Mouse (Mus musculus): ENCODE measurements around the gene Syt12.

The Syt12 gene

GRCm38 (mm10) chr19:4477345-4478189 is at the start of gene Syt12:
Syt12 (minus strand) TSS chr19:4477447.
- peak; percentile 55 for DNase-seq (ENCODE audit: low spot score)

- no peak for DNase-seq (ENCODE audit: low spot score)
Measured at GRCm38 (mm10) chr19:4521426-4522050, 44.3 kb upstream of the Syt12 start.

- no peak for DNase-seq (ENCODE audit: low spot score)
Measured at GRCm38 (mm10) chr19:4517483-4517882, 40.2 kb upstream of the Syt12 start.

GRCm38 (mm10) chr19:4516288-4516687 is 39.0 kb upstream of the Syt12 start:
- DNase-seq (ENCODE audit: low spot score) = no peak

GRCm38 (mm10) chr19:4515746-4516145 is 38.5 kb upstream of the Syt12 start:
- no peak for DNase-seq (ENCODE audit: low spot score)

- no peak for DNase-seq (ENCODE audit: low spot score)
Measured at GRCm38 (mm10) chr19:4513236-4513858, 36.1 kb upstream of the Syt12 start.

GRCm38 (mm10) chr19:4511116-4511841 is 34.0 kb upstream of the Syt12 start:
- DNase-seq (ENCODE audit: low spot score) = no peak

- peak; percentile 99 for DNase-seq (ENCODE audit: low spot score)
Measured at GRCm38 (mm10) chr19:4509986-4510963, 33.0 kb upstream of the Syt12 start, which contains the start of gene Pcx. Pcx (plus strand) TSS chr19:4510472.

GRCm38 (mm10) chr19:4507746-4508145 is 30.5 kb upstream of the Syt12 start:
- DNase-seq (ENCODE audit: low spot score) = no peak

GRCm38 (mm10) chr19:4504830-4505229 is 27.6 kb upstream of the Syt12 start:
- DNase-seq (ENCODE audit: low spot score) = no peak

- no peak for DNase-seq (ENCODE audit: low spot score)
Measured at GRCm38 (mm10) chr19:4502701-4503100, 25.5 kb upstream of the Syt12 start.

GRCm38 (mm10) chr19:4498062-4498933 is 21.1 kb upstream of the Syt12 start, which contains the start of gene 2010003K11Rik:
2010003K11Rik (minus strand) TSS chr19:4498583.
- DNase-seq (ENCODE audit: low spot score) = no peak

GRCm38 (mm10) chr19:4497263-4497973 is 20.2 kb upstream of the Syt12 start:
- DNase-seq (ENCODE audit: low spot score) = peak; percentile 70

- no peak for DNase-seq (ENCODE audit: low spot score)
Measured at GRCm38 (mm10) chr19:4496535-4497262, 19.5 kb upstream of the Syt12 start.

- DNase-seq (ENCODE audit: low spot score) = no peak
Measured at GRCm38 (mm10) chr19:4495814-4496213, 18.6 kb upstream of the Syt12 start.

- DNase-seq (ENCODE audit: low spot score) = no peak
Measured at GRCm38 (mm10) chr19:4494707-4495106, 17.5 kb upstream of the Syt12 start.

- no peak for DNase-seq (ENCODE audit: low spot score)
Measured at GRCm38 (mm10) chr19:4492526-4493296, 15.5 kb upstream of the Syt12 start.

Data from c-Kit-positive CD71-positive TER-119-positive erythroid progenitor cells, embryonic 14.5 days (primary cell).